Mouse (Mus musculus) brain, embryonic 14.5 days (tissue): ENCODE data around the gene BC051019. TPM values are rescaled to one million over a fixed set of nuclear protein-coding genes. Genes with fewer than 3 reads are reported as not detected.

ENCODE experiments used
- DNase-seq: peaks from one replicate; pipeline ENCODE4 v3.0.0-alpha.2; 2011; ENCODE audit warnings: low read depth
- CTCF ChIP-seq: fragments of 200-500 bp; IDR thresholded peaks from 2 replicates; pipeline ENCODE4 v1.5.1; 2012; ENCODE audit warnings: inconsistent platforms, mild to moderate bottlenecking, moderate library complexity, borderline replicate concordance; ENCODE audit not compliant: insufficient read depth, insufficient read length; ENCODE audit errors: extremely low read depth
- POLR2A ChIP-seq: fragments of 200-500 bp; IDR thresholded peaks from 2 replicates; pipeline ENCODE4 v1.6.1; 2012; ENCODE audit warnings: mild to moderate bottlenecking, inconsistent platforms, borderline replicate concordance; ENCODE audit not compliant: poor library complexity, insufficient read depth, insufficient read length, severe bottlenecking; ENCODE audit errors: extremely low read depth
- polyA plus RNA-seq: library from polyadenylated mRNA; depleted of rRNA; stranded (reverse); fragments of >200 nt; gene quantifications from 2 replicates; pipeline ENCODE4 v1.2.3, GENCODE M21; 2012; rRNA removed

The BC051019 gene
- 0.26 and 0.32 TPM in 2 replicates for polyA plus RNA-seq

- no peak for DNase-seq
- TF ChIP-seq POLR2A, result no peak
- no peak for TF ChIP-seq CTCF
Observed at GRCm38 (mm10) chr7:109723697-109724096, at the start of gene BC051019. TSS of gene BC051019 (minus strand) at chr7:109723850.

- no peak for DNase-seq
- no peak for TF ChIP-seq CTCF
Observed at GRCm38 (mm10) chr7:109772251-109772650, 48.6 kb upstream of the BC051019 start.

DNA sequence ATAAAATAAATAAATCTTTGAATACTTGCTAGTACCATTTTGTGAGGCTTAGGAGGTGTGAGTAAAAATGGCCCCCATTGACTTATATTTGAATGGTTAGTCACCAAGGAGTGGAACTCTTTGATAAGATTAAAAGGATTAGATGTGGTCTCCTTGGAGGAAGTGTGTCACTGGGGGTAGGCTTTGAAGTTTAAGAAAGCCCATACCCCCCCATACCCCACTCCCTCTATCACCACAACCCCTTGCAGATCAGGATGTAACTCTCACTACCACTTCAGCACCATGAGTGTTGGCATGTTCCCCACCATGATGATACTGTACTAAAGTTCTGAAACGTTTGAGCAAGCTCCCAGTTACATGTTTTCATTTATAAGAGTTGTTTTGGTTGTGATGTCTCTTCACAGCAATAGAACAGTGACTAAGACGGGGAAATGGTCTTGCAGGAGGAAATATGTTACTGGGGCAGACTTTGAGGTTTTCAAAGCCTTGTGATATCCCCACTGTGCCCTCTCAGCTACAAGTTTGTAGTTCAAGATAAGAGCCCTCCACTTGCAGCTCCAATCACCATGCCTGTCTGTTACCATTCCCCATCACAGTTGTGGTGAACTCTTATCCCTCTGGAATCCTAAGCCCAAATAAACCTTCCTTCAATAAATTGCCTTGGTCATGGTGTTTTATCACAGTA lies 45.2 kb upstream of the BC051019 start:
- DNase-seq, result no peak
- no peak for TF ChIP-seq CTCF

- no peak for TF ChIP-seq CTCF
- no peak for TF ChIP-seq POLR2A
- no peak for DNase-seq
Observed at GRCm38 (mm10) chr7:109767575-109768350, 44.1 kb upstream of the BC051019 start.

GRCm38 (mm10) chr7:109764009-109764408 lies 40.4 kb upstream of the BC051019 start:
- peak; percentile 78 for DNase-seq
- TF ChIP-seq CTCF, result no peak
- TF ChIP-seq POLR2A, result no peak

DNA sequence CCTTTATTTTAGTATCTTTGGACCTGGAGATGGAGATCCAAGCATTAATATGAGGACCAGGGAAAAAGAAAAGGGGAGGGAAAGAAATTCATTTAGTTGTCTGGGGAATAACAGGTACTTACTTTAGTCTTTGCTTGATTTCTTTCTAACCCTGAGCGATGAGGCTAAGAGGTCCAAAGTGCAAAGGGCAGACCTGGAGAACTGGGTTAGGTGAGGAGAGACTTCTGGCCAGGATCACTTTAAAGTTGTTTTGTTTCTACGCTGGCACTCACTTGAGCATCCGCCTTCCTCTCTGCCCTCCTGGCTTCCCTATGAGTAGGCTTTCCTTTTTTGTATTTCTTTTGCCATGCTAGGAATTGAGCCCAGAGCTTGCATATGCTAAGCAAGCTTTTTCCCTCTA lies 32.6 kb upstream of the BC051019 start:
- TF ChIP-seq POLR2A (no peak), CTCF (no peak)
- DNase-seq, result no peak

GRCm38 (mm10) chr7:109754034-109754433 lies 30.4 kb upstream of the BC051019 start:
- no peak for DNase-seq
- no peak for TF ChIP-seq POLR2A
- TF ChIP-seq CTCF, result no peak

DNA sequence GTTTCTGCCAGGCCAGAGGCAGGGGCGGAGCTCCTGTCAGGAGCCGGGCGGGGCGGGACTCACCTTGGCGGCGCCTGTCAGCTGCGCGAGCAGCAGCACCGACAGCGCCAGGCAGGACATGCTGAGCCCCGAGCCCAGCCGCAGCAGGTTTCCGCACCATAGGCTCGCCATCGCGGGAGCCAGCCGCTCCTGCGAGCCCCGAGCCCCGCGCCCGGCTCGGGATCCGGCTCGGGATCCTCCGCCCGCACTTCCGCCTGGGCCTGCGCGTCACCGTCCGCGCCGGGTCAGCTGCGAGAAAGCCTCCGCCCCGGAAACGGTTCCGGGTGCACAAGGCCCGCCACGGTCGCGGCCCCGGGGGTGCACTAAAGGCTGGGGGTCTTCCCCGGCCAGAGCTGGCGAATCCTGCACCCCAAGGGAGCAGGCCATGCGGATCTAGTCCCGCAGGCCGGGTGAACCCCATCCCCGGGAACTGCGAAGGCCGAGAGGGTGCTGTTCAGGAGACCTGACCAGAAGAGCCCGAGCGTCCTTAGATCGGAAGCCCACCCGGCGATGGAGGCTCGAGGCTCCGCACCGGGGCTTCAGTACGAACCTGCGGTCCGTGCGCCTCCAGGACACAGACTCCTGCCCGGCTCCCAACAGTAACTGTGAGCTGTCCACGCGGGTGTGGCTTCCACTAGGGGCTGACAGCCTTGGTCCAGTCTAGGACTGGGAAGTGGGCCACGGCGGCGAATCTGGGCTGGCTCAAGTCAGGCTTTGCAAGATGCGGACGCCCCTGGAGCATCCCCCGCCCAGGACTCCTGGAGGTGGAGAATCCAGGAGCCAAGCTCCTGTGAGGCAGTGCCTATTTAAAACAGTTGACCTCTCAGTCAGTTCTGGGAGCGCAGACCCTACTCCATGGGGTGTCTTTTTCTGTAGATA lies 28.6 kb upstream of the BC051019 start, which contains the start of gene Tmem9b:
TSS of gene Tmem9b (minus strand) at position 868 of the 918 bp plus-strand sequence.
- DNase-seq, result peak; percentile 88

DNA sequence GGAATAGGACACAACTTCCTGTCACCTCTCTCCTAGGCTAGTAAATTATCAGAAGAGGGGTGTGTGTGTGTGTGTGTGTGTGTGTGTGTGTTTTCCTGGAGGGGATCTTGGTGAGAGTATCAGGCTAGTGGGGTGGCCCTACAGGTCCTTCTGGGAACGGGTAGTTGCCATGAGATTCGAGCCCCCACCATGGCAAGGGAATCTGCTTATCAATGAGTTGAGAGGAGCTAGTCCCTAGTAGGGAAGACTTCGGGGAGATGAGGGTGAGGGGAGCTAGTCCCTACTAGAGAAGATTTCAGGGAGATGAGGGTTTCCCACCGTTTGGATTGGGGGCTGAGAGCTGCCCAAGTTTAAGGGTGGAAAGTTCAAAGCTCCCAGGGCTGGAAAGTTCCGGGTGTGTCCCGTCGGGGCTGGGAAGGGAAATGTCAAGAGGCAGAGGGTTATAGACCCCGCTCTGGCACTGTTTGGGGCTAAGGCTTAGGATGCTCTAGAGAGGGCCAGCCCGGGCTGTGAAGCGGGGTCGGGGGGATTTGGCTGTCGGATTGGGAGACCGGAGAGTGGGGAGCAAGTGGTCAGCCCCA lies 27.9 kb upstream of the BC051019 start:
- peak; percentile 5 for DNase-seq
- TF ChIP-seq POLR2A (no peak), CTCF (no peak)

More for the DNA sequence above, 28.6 kb upstream of the BC051019 start, which contains the start of gene Tmem9b:
- TF ChIP-seq POLR2A, result peak; percentile 90
- TF ChIP-seq CTCF, result no peak

DNA sequence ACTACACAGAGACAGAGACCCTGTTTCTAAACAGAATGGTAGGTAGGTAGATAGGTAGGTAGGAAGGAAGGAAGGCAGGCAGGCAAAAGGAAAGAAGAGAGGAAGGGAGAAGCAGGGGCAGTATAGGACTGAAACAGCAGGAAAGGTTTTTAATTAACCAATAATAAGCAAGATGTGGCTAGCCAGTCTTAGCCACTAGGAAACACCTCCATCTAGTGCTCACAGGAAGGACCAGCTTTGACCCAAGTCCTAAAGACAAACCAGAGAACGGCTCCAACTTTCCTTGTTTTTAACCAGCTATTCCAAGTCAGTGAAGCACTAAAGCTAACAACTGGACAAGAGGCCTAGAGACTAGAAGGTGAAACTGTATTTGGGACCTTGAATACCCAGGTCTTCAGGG lies 24.1 kb upstream of the BC051019 start:
- TF ChIP-seq CTCF, result no peak
- TF ChIP-seq POLR2A, result no peak
- peak; percentile 1 for DNase-seq

GRCm38 (mm10) chr7:109741703-109742102 lies 18.1 kb upstream of the BC051019 start:
- TF ChIP-seq CTCF (no peak), POLR2A (no peak)

More at GRCm38 (mm10) chr7:109741703-109742102, 18.1 kb upstream of the BC051019 start:
- no peak for DNase-seq
